7 mouse cellular contexts compared by ENCODE assay signal in the genomic region with DNA sequence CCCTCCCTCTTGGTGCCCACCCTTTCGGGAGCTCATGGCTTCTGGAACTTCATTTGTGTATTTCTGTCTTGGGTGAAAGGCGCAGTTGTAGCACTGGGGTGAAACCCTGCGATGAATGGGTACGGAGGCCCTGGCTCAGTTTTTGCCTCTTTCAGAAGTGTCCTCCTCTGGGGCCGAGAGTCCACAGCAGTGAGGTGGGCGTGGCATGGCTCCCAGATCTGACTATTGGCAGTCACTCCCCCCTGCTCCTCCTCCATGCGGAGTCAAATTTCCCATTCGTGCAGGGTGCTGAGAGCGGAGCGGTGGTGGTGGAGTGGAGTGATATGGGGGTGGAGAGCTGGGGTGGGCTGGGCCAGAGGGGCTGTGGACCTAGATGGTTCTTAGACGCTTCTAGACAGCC. TPM values are rescaled to one million over a fixed set of nuclear protein-coding genes. Genes with fewer than 3 reads are reported as not detected.
DNase-seq lines count a peak whose midpoint lies in the region; ATAC-seq and TF ChIP-seq lines count a peak whose summit lies in the region.

No protein-coding gene starts in this region.

- no peaks in the 10 kb centered on the region for H3K36me3 ChIP-seq in ES-E14 (ENCODE audit: control insufficient read depth, insufficient read depth, low read length, poor library complexity, severe bottlenecking)
- H3K36me3 ChIP-seq in liver, embryonic 12.5 days = no peaks in the 10 kb centered on the region
- H3K36me3 ChIP-seq in stomach, embryonic 16.5 days (ENCODE audit: control insufficient read depth, insufficient read depth, low read length) = no peaks in the 10 kb centered on the region
- H3K36me3 ChIP-seq in thymus, adult 2 months (ENCODE audit: control insufficient read depth, insufficient read depth, low read length) = no peaks in the 10 kb centered on the region

- peak; percentile 64 for ATAC-seq in liver, embryonic 12.5 days
- ATAC-seq in stomach, embryonic 16.5 days (ENCODE audit: insufficient read depth, low FRiP score) = no peak

- DNase-seq in ES-CJ7 (ENCODE audit: low read depth, low spot score) (peak; percentile 27), ES-E14 (ENCODE audit: low read depth, low spot score) (peak; percentile 19)
- peak; percentile 45 for DNase-seq in heart, postnatal 4 days
- DNase-seq in right cerebral cortex, adult 2 months (ENCODE audit: low spot score in 2 of 2) = no peak
- no peak for DNase-seq in thymus, adult 2 months

- TF ChIP-seq CTCF in thymus, adult 2 months (IDR thresholded peaks at IDR 0.05; ENCODE audit: borderline replicate concordance, control insufficient read depth, extremely low read depth, insufficient read depth, low read length, poor library complexity) = no peak

- H3K4me2 ChIP-seq in liver, embryonic 12.5 days = 0 out of 2 replicates have a peak overlapping the region, but pooled peaks have one; percentile 0
- peak overlapping the region; percentile 41 for H3K4me2 ChIP-seq in stomach, embryonic 16.5 days (ENCODE audit: low read depth, low read length)

- in situ Hi-C loops in ES-E14 (cut with MboI; ENCODE audit: low sequenced_read_pairs in 2 of 2, unreplicated experiment in 2 of 2) = no loop called here

- TF ChIP-seq POLR2A in thymus, adult 2 months (IDR thresholded peaks at IDR 0.05; ENCODE audit: control insufficient read depth, extremely low read depth, insufficient read depth, low read length, poor library complexity) = no peak

- no peak overlapping the region for H3K4me3 ChIP-seq in ES-E14 (ENCODE audit: insufficient read depth in 1 of 2, low read depth in 1 of 2, low read length in 2 of 2, poor library complexity in 1 of 2, severe bottlenecking in 1 of 2)
- H3K4me3 ChIP-seq in liver, embryonic 12.5 days = no peak overlapping the region
- peak overlapping the region; percentile 11; the same call in 1 of the 2 replicates for H3K4me3 ChIP-seq in stomach, embryonic 16.5 days (replicated peaks; ENCODE audit: low read length)
- no peak overlapping the region for H3K4me3 ChIP-seq in thymus, adult 2 months (ENCODE audit: control insufficient read depth, insufficient read depth, low read length)

- 33% methylated on average over 11 of the region's 11 CpGs for WGBS in liver, embryonic 12.5 days (ENCODE audit: insufficient replicate concordance)
- WGBS in stomach, embryonic 16.5 days = 16% methylated on average over 11 of the region's 11 CpGs
- 79% methylated on average over 11 of the region's 11 CpGs for WGBS in thymus, adult 2 months

- no peaks in the 10 kb centered on the region for H3K9me3 ChIP-seq in ES-E14 (ENCODE audit: control insufficient read depth, insufficient read depth, low read depth, low read length)
- no peaks in the 10 kb centered on the region for H3K9me3 ChIP-seq in liver, embryonic 12.5 days (replicated peaks)
- H3K9me3 ChIP-seq in stomach, embryonic 16.5 days (replicated peaks; ENCODE audit: control insufficient read depth, low read length) = no peaks in the 10 kb centered on the region

- peaks cover 0 to 9% of the 10 kb centered on the region in 2 experiments; a peak in 2 of 4 replicates for H3K4me1 ChIP-seq in ES-E14 (ENCODE audit: control insufficient read depth in 2 of 2, insufficient read depth in 2 of 2, low read length in 2 of 2, poor library complexity in 1 of 2)
- H3K4me1 ChIP-seq in liver, embryonic 12.5 days = no peaks in the 10 kb centered on the region
- no peaks in the 10 kb centered on the region for H3K4me1 ChIP-seq in stomach, embryonic 16.5 days (ENCODE audit: control insufficient read depth, insufficient read depth, low read length)
- no peaks in the 10 kb centered on the region for H3K4me1 ChIP-seq in thymus, adult 2 months (replicated peaks; ENCODE audit: control insufficient read depth, insufficient read depth, low read length)

- H3K27ac ChIP-seq in ES-E14 (ENCODE audit: insufficient read depth, low read depth, low read length, poor library complexity, severe bottlenecking) = no peak overlapping the region
- no peak overlapping the region for H3K27ac ChIP-seq in liver, embryonic 12.5 days
- no peak overlapping the region for H3K27ac ChIP-seq in stomach, embryonic 16.5 days (ENCODE audit: low read length)
- no peak overlapping the region for H3K27ac ChIP-seq in thymus, adult 2 months (ENCODE audit: control insufficient read depth, insufficient read depth, low read length)

- peaks cover 6% of the 10 kb centered on the region; the same call in 1 of the 2 replicates for H3K27me3 ChIP-seq in liver, embryonic 12.5 days (replicated peaks)
- no peaks in the 10 kb centered on the region for H3K27me3 ChIP-seq in stomach, embryonic 16.5 days (ENCODE audit: control insufficient read depth, insufficient read depth, low read length)
- no peaks in the 10 kb centered on the region for H3K27me3 ChIP-seq in thymus, adult 2 months (ENCODE audit: control insufficient read depth, insufficient read depth, low read length)

- no peak overlapping the region for H3K9ac ChIP-seq in ES-E14 (ENCODE audit: insufficient read depth, low read depth, low read length, poor library complexity, severe bottlenecking)
- H3K9ac ChIP-seq in liver, embryonic 12.5 days = no peak overlapping the region
- H3K9ac ChIP-seq in stomach, embryonic 16.5 days (ENCODE audit: low read length) = peak overlapping the region; percentile 39; the same call in 1 of the 2 replicates

TF ChIP-seq in ES-E14, 5 proteins besides CTCF, POLR2A, EP300 and RAD21:
- TF ChIP-seq MAFK (IDR thresholded peaks at IDR 0.05; ENCODE audit: insufficient read depth, low read depth, low read length) = no peak
- TF ChIP-seq ZNF384 (IDR thresholded peaks at IDR 0.05; ENCODE audit: low read depth, low read length) = no peak
- TF ChIP-seq ZC3H11A (IDR thresholded peaks at IDR 0.05; ENCODE audit: borderline replicate concordance, low read depth, low read length) = no peak
- no peak for TF ChIP-seq CHD2 (IDR thresholded peaks at IDR 0.05; ENCODE audit: low read depth, low read length)
- no peak for TF ChIP-seq HCFC1 (IDR thresholded peaks at IDR 0.05; ENCODE audit: borderline replicate concordance, insufficient read depth, low read length)

RNA-seq across cellular contexts. Expression of gene Ccn5, which starts 3.1 kb away (rescaled TPM):
- total RNA-seq in ES-E14 (2012; rRNA removed) = 0.26 and 0.27 TPM in 2 replicates
- total RNA-seq in heart, postnatal 4 days (2021) = 1 to 10 TPM in 1 of 2 experiments, under 1 TPM in 1; 0.98 to 1.5 TPM
- polyA plus RNA-seq in liver, embryonic 12.5 days (2016; fragmentation: Nextera tagmentation; extraction: Ambion mirVana) = 0.14 and 0.15 TPM in 2 replicates
- polyA plus RNA-seq in stomach, embryonic 16.5 days (2015; fragmentation: Nextera tagmentation; extraction: Ambion mirVana) = 0.15 TPM in 1 of 2 replicates, not detected in the other
- polyA plus RNA-seq in thymus, adult 2 months (2012; rRNA removed) = 1.7 and 2.1 TPM in 2 replicates

RNA-seq across cellular contexts. Expression of gene Kcnk15, which starts 29.7 kb away (rescaled TPM):
- total RNA-seq in ES-E14 (2012; rRNA removed) = not detected in 2 replicates
- not detected for total RNA-seq in heart, postnatal 4 days (2021)
- not detected in 2 replicates for polyA plus RNA-seq in liver, embryonic 12.5 days (2016; fragmentation: Nextera tagmentation; extraction: Ambion mirVana)
- not detected in 2 replicates for polyA plus RNA-seq in stomach, embryonic 16.5 days (2015; fragmentation: Nextera tagmentation; extraction: Ambion mirVana)
- not detected in 2 replicates for polyA plus RNA-seq in thymus, adult 2 months (2012; rRNA removed)

Comparison
In these comparisons a context has a peak if more than half of its experiments do, and no peak if none do; other contexts are left out.
1. DNase-seq: peak in ES-CJ7 (single experiment), ES-E14 (single experiment) and heart, postnatal 4 days (single experiment); none in right cerebral cortex, adult 2 months (0 of 2) and thymus, adult 2 months (single experiment).